ENCODE assay signal across 11 mouse cellular contexts in genomic region chr5:67797006-67797958, GRCm38 (mm10). TPM values are rescaled to one million over a fixed set of nuclear protein-coding genes. Genes with fewer than 3 reads are reported as not detected.
A peak's percentile ranks its signal among the peaks of the same experiment; 100 is the strongest.
DNase-seq lines count a peak whose midpoint lies in the region; ATAC-seq and TF ChIP-seq lines count a peak whose summit lies in the region.
"Had no signal": no experiment of that assay in that cellular context is flagged by ENCODE, and none has a peak within 500 bp of the region (broad histone marks: within the 10 kb centered on the region; RNA-seq: fewer than 3 reads in every experiment).

No protein-coding gene starts in this region.

- H3K9ac ChIP-seq in heart, embryonic 11.5 days (ENCODE audit: low read depth, low read length) = no peak overlapping the region

- no peak overlapping the region for H3K4me3 ChIP-seq in heart, embryonic 11.5 days (ENCODE audit: low read depth, low read length)
- no peak overlapping the region for H3K4me3 ChIP-seq in lung, adult 2 months (replicated peaks; ENCODE audit: extremely low read depth, low read depth, low read length)
- H3K4me3 ChIP-seq: megakaryocyte, embryonic 14.5 days had no signal

- H3K4me2 ChIP-seq in heart, embryonic 11.5 days = no peak overlapping the region

- no peaks in the 10 kb centered on the region for H3K9me3 ChIP-seq in heart, embryonic 11.5 days (replicated peaks; ENCODE audit: control insufficient read depth, low read length)
- H3K9me3 ChIP-seq: G1E; megakaryocyte, embryonic 14.5 days had no signal

- DNase-seq in heart, adult 18-20 months = peak; percentile 60 to 75
- DNase-seq in ZHBTc4 (ENCODE audit: low read depth, low spot score) = peak; percentile 29
- peak; percentile 47 to 57 for DNase-seq in heart, postnatal 36 days
- DNase-seq in lung, adult 2 months = peak; percentile 42
- DNase-seq in thymus, postnatal 10 days (ENCODE audit: low spot score in 2 of 2) = no peak
- DNase-seq in right cerebral cortex, postnatal 36 days (ENCODE audit: low spot score in 2 of 2) = no peak
- no peak for DNase-seq in frontal cortex, postnatal 25 days (ENCODE audit: low spot score in 2 of 2)
- DNase-seq: thymus, postnatal 4 days had no signal

- intact Hi-C loops in heart, postnatal 36 days (cut with DNase I) = loop anchor here (5.0 kb wide), 2 partner anchors 40 to 145 kb away; partner anchors contain the start of gene Gm5108

- H3K27me3 ChIP-seq in heart, embryonic 11.5 days (ENCODE audit: control insufficient read depth, insufficient read depth, low read length) = no peaks in the 10 kb centered on the region
- H3K27me3 ChIP-seq: megakaryocyte, embryonic 14.5 days had no signal

- no peaks in the 10 kb centered on the region for H3K36me3 ChIP-seq in heart, embryonic 11.5 days (ENCODE audit: control insufficient read depth, insufficient read depth, low read length)

- peaks cover 10% of the 10 kb centered on the region; the same call in 1 of the 2 replicates for H3K4me1 ChIP-seq in heart, embryonic 11.5 days (ENCODE audit: control insufficient read depth, insufficient read depth, low read length)
- H3K4me1 ChIP-seq in lung, adult 2 months (ENCODE audit: control insufficient read depth, insufficient read depth, low read length) = peaks cover 14% of the 10 kb centered on the region

- no peak for ATAC-seq in heart, embryonic 11.5 days (replicated peaks; ENCODE audit: insufficient number of reproducible peaks, low FRiP score, low TSS enrichment)

- TF ChIP-seq CTCF in lung, adult 2 months (IDR thresholded peaks at IDR 0.05; ENCODE audit: insufficient read depth, low read length) = no peak

- TF ChIP-seq POLR2A in lung, adult 2 months (IDR thresholded peaks at IDR 0.05; ENCODE audit: borderline replicate concordance, extremely low read depth, low read depth, low read length) = no peak

- H3K27ac ChIP-seq in heart, embryonic 11.5 days (ENCODE audit: low read depth, low read length) = no peak overlapping the region

- 65% methylated on average over 14 of the region's 14 CpGs for WGBS in heart, embryonic 11.5 days (ENCODE audit: insufficient replicate concordance)
- 33% methylated on average over 14 of the region's 14 CpGs for WGBS in lung, adult 2 months

RNA-seq across cellular contexts. Expression of gene Atp8a1, which starts 50.0 kb away (rescaled TPM):
- 10 to 100 TPM; 26.9 to 30.1 TPM for total RNA-seq in heart, adult 18-20 months (2021)
- 25.1 and 25.6 TPM in 2 replicates for polyA plus RNA-seq in heart, embryonic 11.5 days (2014; fragmentation: Nextera tagmentation; extraction: Ambion mirVana)
- total RNA-seq in heart, postnatal 36 days (2021) = 10 to 100 TPM; 24.5 to 24.7 TPM
- polyA plus RNA-seq in lung, adult 2 months (2012; rRNA removed) = 75.7 and 171 TPM in 2 replicates

Comparison
In these comparisons a context has a peak if more than half of its experiments do, and no peak if none do; other contexts are left out.
1. DNase-seq: peak in heart, adult 18-20 months (2 of 2), ZHBTc4 (single experiment), heart, postnatal 36 days (2 of 2) and lung, adult 2 months (single experiment); none in thymus, postnatal 10 days (0 of 2), right cerebral cortex, postnatal 36 days (0 of 2) and frontal cortex, postnatal 25 days (0 of 2).